Mouse (Mus musculus): ENCODE measurements around the gene Dock1. TPM values are rescaled to one million over a fixed set of nuclear protein-coding genes. Genes with fewer than 3 reads are reported as not detected.

The Dock1 gene
- polyA plus RNA-seq, 1 experiment: 16.0 TPM

GRCm38 (mm10) chr7:134748376-134748775, 77.9 kb downstream of the Dock1 start:
- DNase-seq (ENCODE audit: extremely low spot score in 1 of 2, low spot score in 1 of 2): no peak

- DNase-seq (ENCODE audit: extremely low spot score in 1 of 2, low spot score in 1 of 2): no peak
Observed at GRCm38 (mm10) chr7:134749613-134750012, 79.2 kb downstream of the Dock1 start.

DNA sequence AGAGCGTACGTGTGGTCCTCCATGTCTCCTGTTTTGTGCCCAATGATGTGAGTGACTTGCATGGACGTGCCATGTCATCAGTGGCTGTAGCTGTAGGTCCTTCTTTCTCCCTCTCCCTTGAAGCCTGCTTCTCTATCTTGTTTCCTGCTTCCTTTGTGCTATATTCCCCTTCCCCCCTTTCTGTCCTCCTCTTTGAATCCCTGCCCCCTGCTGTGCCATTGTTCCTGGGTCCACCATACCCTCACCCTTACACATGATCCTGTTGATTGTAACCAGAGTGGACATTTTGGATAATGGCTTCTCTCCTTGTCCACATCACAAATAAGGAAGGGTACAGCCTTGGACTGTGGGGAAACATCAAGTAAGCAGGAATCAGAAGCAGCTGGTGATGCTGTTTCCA, 81.0 kb downstream of the Dock1 start:
- no peak for DNase-seq (ENCODE audit: extremely low spot score in 1 of 2, low spot score in 1 of 2)

- no peak for DNase-seq (ENCODE audit: extremely low spot score in 1 of 2, low spot score in 1 of 2)
Observed at GRCm38 (mm10) chr7:134753417-134753816, 83.0 kb downstream of the Dock1 start.

- no peak for DNase-seq (ENCODE audit: extremely low spot score in 1 of 2, low spot score in 1 of 2)
Observed at GRCm38 (mm10) chr7:134757605-134758004, 87.2 kb downstream of the Dock1 start.

DNA sequence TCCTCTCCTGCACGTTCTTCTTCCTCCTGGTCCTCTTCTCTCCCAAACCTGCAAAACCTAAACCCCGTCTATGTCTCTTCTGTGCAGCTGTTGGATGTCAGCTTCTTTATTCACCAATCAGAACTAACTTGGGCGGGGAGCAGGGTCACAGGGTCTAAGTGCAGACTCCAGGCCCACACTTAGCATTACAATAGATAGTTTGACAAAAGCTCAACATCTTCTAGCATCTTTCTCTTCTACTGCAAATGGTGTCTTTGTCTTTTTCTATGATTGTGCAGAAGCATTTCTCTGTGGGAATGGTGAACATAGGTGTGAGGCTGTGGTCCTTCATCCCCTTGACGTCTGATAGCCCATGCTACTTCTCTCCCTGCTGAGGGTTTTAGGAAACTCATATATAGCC, 91.3 kb downstream of the Dock1 start:
- DNase-seq (ENCODE audit: extremely low spot score in 1 of 2, low spot score in 1 of 2): no peak

DNA sequence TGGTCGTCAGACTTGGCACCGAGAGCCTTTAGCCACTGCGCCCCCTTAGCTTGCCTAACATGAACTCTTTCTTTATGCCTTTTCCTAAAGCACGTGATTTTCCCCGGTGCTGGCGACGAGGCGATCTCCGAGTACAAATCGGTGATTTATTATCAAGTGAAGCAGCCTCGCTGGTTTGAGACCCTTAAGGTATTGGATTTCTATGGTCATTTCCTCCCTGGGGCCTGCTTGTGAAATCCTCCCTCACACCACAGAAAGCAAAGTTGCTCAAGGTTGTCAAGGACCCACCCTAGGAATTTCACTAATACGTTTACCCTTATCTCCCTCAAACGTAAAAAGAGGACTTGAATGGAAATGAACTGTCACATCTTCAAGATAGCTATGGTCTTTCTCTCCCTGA, 94.7 kb downstream of the Dock1 start:
- no peak for DNase-seq (ENCODE audit: extremely low spot score in 1 of 2, low spot score in 1 of 2)

- DNase-seq (ENCODE audit: extremely low spot score in 1 of 2, low spot score in 1 of 2): no peak
Observed at GRCm38 (mm10) chr7:134771314-134771713, 100.9 kb downstream of the Dock1 start.

DNA sequence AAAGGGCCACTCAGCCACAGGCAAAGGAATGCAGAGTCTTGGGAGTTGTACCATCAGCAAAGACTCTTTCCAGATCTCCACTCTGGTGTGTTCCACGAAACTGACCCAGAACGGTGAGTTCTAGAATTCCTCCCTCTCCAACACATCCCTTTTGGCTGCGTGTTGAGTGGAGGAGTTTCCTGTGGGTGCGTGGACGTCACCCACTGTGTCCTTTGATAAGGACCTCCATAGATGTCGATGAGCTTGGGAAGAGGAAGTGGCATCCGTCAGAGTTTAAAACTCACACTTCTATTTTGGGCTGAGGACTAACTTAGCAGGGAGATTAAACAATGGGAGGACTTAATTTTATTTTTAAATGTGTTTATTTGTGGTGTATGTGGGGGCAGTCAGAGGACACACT, 101.9 kb downstream of the Dock1 start:
- no peak for DNase-seq (ENCODE audit: extremely low spot score in 1 of 2, low spot score in 1 of 2)

GRCm38 (mm10) chr7:134772867-134773590, 102.6 kb downstream of the Dock1 start:
- no peak for DNase-seq (ENCODE audit: extremely low spot score in 1 of 2, low spot score in 1 of 2)

DNA sequence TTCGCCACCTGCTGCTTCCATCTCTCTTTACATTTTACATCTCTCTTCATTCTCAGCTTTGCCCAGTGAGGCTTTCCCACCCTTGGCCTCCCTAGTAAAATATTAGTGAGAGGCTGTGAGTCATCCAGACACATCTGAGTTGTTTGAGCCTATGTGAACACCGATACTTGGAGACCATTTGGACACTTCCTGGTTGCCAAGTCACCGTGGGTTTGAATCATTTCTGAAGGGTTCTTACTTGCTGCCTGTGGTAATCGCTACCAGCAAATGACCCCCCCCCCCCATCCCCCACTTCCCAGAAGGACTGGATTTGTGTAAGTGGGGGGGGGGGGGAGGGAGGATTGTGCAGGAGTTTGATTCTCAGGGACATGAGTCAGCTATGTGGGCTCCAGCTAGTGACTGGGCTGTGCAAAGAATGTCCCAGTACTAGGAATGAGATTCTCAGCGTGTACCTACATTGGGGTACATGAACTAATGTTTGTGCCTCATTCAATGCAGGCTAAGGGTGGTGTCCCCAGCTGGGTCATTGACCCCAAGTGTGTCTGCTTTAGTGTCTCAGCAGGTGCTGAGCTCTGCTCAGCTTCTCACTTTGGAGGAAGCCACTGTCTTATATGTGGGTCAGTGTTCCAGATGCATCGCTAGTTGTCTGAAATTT, 103.4 kb downstream of the Dock1 start:
- DNase-seq (ENCODE audit: extremely low spot score in 1 of 2, low spot score in 1 of 2): peak in 1 of 2 experiments; percentile 25

DNA sequence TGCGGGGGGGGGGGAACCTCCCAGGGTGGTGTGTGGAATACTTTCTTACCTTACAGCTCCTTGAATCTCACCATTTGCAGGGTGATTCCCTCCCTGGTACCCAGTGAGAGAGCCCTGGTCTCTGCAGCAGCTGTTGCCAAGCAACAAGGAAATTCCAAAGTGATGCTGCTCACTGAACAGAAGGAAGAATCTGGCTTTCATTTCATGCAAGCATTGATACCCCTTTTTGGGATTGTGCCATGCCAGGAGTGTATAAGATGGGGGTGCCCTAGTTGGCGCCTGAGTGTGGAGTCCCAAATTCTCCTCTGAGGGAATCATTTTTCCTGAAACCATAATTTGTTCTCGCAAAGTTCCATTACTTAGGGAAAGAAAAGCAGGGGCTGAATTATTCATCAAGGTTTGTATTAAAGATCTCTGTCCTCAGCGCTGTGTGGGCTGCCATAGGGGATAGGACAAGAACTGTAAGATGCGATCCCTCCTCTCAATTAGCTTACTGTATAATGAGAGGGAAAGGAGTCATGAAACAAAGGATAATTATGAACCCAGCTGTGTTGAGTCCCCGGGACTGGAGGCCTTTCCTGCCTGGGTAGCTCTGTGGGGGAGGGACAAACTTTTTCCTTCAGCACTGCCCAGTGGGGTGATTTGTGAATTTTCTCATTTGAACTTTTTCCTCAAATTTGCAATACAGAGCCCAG, 104.2 kb downstream of the Dock1 start:
- DNase-seq (ENCODE audit: extremely low spot score in 1 of 2, low spot score in 1 of 2): peak; percentile 58 to 74

DNA sequence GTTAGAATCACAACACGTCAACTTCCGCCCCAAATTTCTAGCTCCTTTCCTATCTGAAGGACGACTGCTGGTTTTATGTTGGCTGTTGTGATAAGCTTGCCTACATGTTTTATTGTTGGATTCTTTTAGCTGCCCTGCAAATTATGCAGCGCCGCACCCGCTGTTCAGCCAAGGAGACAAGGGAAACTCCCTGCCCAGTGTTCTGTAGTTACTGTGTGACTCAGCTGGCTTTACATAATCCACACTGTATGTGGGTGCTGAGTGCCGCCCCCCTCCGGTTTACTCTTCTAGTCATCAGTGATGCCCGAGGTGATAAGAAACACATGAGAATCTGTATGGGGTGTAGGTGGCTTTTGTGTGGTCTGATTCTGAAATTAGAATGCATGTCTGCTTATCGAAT, 105.2 kb downstream of the Dock1 start:
- DNase-seq (ENCODE audit: extremely low spot score in 1 of 2, low spot score in 1 of 2): peak; percentile 77 to 88

DNA sequence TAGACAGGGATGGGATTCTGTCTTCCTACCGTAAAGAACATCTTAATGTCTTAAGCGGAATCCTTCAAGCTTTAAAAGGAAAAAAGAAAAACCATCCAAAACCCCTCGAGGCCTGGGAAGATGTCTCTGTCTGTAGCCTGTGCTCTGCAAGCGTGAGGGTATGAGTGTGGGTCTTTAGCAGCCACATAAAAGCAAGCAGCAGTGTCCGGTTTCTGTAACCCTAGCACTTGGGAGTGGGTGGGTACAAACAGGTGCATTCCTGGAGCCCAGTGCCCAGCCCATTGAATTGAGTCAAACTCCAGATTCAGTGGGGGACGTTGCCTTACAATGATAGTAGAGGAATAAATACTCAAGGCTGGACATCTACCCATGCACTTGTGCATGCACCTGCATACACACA, 105.9 kb downstream of the Dock1 start:
- DNase-seq (ENCODE audit: extremely low spot score in 1 of 2, low spot score in 1 of 2): no peak

- DNase-seq (ENCODE audit: extremely low spot score in 1 of 2, low spot score in 1 of 2): no peak
Observed at GRCm38 (mm10) chr7:134779761-134780160, 109.3 kb downstream of the Dock1 start.

DNA sequence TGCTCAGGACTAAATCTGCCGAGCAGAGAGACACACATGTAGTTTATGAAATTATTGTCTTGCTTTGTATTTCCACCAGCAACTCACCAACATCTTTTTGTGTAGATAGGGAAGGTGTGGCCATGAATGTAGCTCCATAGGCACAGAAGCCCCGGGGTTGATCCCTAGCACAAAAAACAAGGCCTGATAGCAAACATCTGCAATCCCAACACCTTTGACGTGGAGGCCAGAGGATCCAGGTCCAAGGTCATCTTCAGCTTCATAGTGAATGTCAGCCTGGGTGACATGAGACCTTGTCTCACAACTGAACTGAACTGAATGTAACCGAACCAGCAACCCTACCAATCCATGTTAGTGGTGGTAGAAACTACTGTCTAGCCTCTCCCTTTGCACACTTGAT, 116.7 kb downstream of the Dock1 start:
- DNase-seq (ENCODE audit: extremely low spot score in 1 of 2, low spot score in 1 of 2): no peak

DNA sequence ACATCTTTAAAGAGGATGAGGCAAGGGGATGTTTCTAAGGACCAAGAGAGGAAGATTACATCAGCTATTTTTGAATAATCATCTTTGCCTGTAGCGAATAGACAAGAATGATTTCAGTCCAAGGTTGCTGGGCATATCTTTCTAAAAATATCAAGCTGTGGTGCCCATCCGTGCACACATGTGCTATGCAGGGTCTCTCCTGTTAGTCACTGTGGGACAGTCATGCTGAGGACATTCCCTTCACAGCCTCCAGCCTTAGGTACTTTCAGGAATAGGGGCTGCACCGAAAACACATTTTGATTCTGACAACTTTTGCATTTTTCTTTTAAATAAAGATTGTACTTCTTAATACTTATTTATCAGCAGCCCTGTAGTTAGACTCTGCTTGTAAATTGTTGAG, 124.4 kb downstream of the Dock1 start:
- no peak for DNase-seq (ENCODE audit: extremely low spot score in 1 of 2, low spot score in 1 of 2)

DNA sequence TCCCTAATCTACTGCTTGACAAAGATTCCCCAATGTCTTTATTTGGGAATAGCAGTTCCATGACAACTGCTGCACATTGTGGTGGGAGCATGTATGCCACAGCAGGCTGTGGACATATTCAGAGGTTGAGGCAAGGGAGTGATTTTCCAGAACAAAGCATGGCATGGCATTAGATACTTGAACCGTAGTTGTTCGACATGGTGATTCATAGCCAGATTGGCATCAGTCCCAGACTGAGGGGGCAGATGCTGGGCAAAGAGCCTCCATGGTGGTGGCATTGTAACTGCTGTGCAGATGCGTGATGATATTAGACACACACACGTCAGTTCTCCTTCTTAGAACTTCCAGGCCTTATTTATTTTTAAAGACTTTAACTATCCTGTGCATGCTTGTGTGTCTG, 129.6 kb downstream of the Dock1 start:
- DNase-seq (ENCODE audit: extremely low spot score in 1 of 2, low spot score in 1 of 2): peak; percentile 21 to 79

GRCm38 (mm10) chr7:134804422-134804821, 134.0 kb downstream of the Dock1 start:
- DNase-seq (ENCODE audit: extremely low spot score in 1 of 2, low spot score in 1 of 2): no peak

DNA sequence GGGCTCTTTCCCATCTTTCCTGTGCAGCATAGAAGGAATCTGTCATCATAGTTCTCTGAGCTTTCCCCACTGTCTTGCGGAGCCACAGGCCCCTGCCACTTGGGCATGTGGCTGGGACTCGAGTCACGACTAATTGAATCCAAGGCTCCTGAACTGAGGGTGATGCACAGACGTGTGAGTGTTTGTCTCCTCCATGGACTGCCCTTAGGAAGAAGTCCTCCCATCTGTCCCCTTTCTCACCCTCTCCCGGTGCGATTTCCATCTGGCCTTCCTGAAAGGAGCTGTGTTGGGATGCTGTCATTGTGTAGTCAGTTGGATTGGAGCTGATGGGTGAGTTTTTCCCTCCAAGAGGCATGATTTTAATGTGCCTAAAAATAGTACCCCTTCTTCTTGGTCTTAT, 136.3 kb downstream of the Dock1 start:
- no peak for DNase-seq (ENCODE audit: extremely low spot score in 1 of 2, low spot score in 1 of 2)

GRCm38 (mm10) chr7:134808406-134808805, 138.0 kb downstream of the Dock1 start:
- DNase-seq (ENCODE audit: extremely low spot score in 1 of 2, low spot score in 1 of 2): no peak

Data from frontal cortex, adult 2 months (tissue).